Mouse (Mus musculus): ENCODE measurements around the gene Pou3f3.

Gene Pou3f3

GRCm38 (mm10) chr1:42710234-42710633 is 14.7 kb downstream of the Pou3f3 start:
- no peak for DNase-seq (ENCODE audit: low spot score)

- DNase-seq (ENCODE audit: low spot score) = no peak
Measured at GRCm38 (mm10) chr1:42710995-42711394, 15.4 kb downstream of the Pou3f3 start.

GRCm38 (mm10) chr1:42711456-42712310 is 16.1 kb downstream of the Pou3f3 start:
- no peak for DNase-seq (ENCODE audit: low spot score)

GRCm38 (mm10) chr1:42712311-42712690 is 16.7 kb downstream of the Pou3f3 start:
- no peak for DNase-seq (ENCODE audit: low spot score)

- DNase-seq (ENCODE audit: low spot score) = no peak
Measured at GRCm38 (mm10) chr1:42713104-42713932, 17.8 kb downstream of the Pou3f3 start.

GRCm38 (mm10) chr1:42714016-42714931 is 18.7 kb downstream of the Pou3f3 start:
- no peak for DNase-seq (ENCODE audit: low spot score)

GRCm38 (mm10) chr1:42718549-42718948 is 23.0 kb downstream of the Pou3f3 start:
- no peak for DNase-seq (ENCODE audit: low spot score)

- DNase-seq (ENCODE audit: low spot score) = no peak
Measured at GRCm38 (mm10) chr1:42721353-42721752, 25.8 kb downstream of the Pou3f3 start.

GRCm38 (mm10) chr1:42723769-42724300 is 28.3 kb downstream of the Pou3f3 start:
- DNase-seq (ENCODE audit: low spot score) = no peak

- DNase-seq (ENCODE audit: low spot score) = no peak
Measured at GRCm38 (mm10) chr1:42724881-42725280, 29.3 kb downstream of the Pou3f3 start.

GRCm38 (mm10) chr1:42727161-42727560 is 31.6 kb downstream of the Pou3f3 start:
- DNase-seq (ENCODE audit: low spot score) = no peak

- no peak for DNase-seq (ENCODE audit: low spot score)
Measured at GRCm38 (mm10) chr1:42727676-42728075, 32.1 kb downstream of the Pou3f3 start.

GRCm38 (mm10) chr1:42741383-42742241 is 46.0 kb downstream of the Pou3f3 start:
- DNase-seq (ENCODE audit: low spot score) = no peak

GRCm38 (mm10) chr1:42742242-42742560 is 46.6 kb downstream of the Pou3f3 start:
- no peak for DNase-seq (ENCODE audit: low spot score)

GRCm38 (mm10) chr1:42745047-42745446 is 49.5 kb downstream of the Pou3f3 start:
- no peak for DNase-seq (ENCODE audit: low spot score)

GRCm38 (mm10) chr1:42749536-42750292 is 54.1 kb downstream of the Pou3f3 start:
- no peak for DNase-seq (ENCODE audit: low spot score)
